Mouse (Mus musculus): ENCODE measurements around the gene Ankrd33b. TPM values are rescaled to one million over a fixed set of nuclear protein-coding genes. Genes with fewer than 3 reads are reported as not detected.
A peak's percentile ranks its signal among the peaks of the same experiment; 100 is the strongest.

The Ankrd33b gene
- total RNA-seq, 1 experiment from 2014 or later, result 9.1 TPM

DNA sequence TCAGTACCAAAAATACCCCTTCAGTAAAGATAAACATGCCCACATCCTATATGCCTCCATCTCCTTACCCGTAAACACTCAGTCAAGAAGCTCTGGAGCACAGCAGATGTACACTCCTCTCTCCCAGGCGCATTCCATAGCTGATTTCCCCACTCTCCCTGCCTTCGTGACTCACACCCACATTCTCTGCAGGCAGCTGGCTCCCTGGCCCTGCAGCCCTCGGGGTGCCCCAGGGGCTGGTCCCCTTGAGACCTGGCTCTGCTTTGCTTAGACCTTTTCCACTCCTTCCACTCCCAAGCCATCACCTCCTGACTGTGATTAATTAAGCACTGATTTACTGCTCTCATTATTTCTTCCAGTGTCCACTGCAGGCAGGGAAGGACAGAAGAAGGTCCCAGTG is 7.7 kb upstream of the Ankrd33b start:
- ATAC-seq (replicated peaks; ENCODE audit: insufficient number of reproducible peaks, low FRiP score, low TSS enrichment, poor library complexity, severe bottlenecking), result no peak

- ATAC-seq (replicated peaks; ENCODE audit: insufficient number of reproducible peaks, low FRiP score, low TSS enrichment, poor library complexity, severe bottlenecking), result no peak
Observed at GRCm38 (mm10) chr15:31369125-31369612, 1.6 kb upstream of the Ankrd33b start.

DNA sequence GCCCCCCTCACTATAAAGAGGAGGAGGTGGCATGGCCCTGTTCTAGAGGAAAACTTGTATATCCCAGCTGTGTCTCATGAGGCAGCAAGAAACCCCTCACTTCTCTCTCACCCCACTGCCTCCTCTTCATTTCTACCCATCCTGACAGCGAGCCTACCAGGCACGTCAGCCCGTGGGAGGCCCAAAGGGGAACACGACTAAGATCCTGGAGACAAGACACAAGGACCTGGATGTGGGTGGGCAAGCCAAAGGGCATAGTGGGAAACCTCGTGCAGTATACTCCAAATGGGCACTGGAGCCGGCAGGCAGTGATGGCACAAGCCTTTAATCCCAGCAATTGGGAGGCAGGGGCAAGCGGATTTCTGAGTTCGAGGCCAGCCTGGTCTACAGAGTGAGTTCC is 1.0 kb upstream of the Ankrd33b start:
- no peak for ATAC-seq (replicated peaks; ENCODE audit: insufficient number of reproducible peaks, low FRiP score, low TSS enrichment, poor library complexity, severe bottlenecking)

GRCm38 (mm10) chr15:31366596-31367480 is 688 bp downstream of the Ankrd33b start:
- ATAC-seq (replicated peaks; ENCODE audit: insufficient number of reproducible peaks, low FRiP score, low TSS enrichment, poor library complexity, severe bottlenecking), result no peak

DNA sequence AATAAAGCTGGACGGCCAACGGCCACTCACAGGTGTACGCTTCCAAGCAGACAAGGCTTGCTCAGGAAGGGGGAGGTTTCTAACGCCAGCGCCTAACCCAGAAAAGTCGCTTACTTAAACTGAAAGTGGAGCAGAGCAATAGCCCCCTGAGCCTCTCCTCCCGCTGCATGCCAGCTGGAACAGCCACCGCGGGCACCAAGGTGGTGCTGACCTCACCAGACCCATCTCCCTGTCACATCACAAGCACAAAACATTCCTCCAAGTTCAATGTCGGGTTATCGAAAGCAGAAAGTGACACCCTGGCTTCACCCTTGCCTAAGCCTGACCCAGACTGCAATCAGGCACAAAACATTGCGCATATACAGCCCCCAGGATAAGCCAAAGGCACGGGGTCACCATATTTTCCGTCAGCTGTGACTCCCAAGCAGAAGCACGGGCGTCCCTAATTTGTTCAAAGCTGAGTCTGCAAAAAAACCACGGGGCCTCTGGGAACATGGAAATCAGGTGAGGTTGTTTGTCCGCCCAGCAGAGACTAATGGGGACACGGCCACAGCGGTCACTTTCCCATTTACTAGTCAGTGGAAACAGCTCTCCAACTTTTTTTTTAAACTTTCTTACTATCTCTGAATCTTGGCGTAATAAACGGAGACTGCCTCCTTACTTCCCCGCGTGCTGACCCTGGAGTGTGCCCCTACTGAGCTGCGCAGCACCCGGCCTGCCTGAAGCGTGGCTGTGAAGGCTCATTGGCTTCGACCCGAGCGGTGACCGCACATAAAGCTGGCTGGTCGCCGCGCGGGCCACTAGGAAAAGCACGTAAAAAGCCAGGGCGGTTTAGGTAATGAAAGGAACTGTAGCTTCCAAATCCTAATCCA is 1.6 kb downstream of the Ankrd33b start:
- no peak for ATAC-seq (replicated peaks; ENCODE audit: insufficient number of reproducible peaks, low FRiP score, low TSS enrichment, poor library complexity, severe bottlenecking)

GRCm38 (mm10) chr15:31365041-31365719 is 2.3 kb downstream of the Ankrd33b start:
- no peak for ATAC-seq (replicated peaks; ENCODE audit: insufficient number of reproducible peaks, low FRiP score, low TSS enrichment, poor library complexity, severe bottlenecking)

DNA sequence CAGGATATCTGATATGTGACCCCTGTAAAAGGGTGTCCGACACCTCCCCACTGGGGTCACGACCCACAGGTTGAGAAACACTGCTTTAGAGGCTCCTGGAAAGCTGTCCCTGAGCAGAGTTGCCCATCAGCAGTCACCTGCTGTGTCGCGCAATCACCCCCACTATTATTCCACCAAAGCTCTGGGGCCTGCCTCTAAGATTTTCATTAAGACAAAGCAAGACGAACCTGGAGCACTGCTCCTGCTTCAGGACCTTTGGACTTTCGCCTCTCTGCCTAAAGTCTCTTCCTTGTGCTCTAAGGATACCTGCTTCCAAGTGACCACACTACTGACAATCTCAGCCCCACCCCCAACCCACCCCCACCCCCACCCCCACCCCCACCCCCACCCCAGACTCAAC is 3.1 kb downstream of the Ankrd33b start:
- no peak for ATAC-seq (replicated peaks; ENCODE audit: insufficient number of reproducible peaks, low FRiP score, low TSS enrichment, poor library complexity, severe bottlenecking)

- no peak for ATAC-seq (replicated peaks; ENCODE audit: insufficient number of reproducible peaks, low FRiP score, low TSS enrichment, poor library complexity, severe bottlenecking)
Observed at GRCm38 (mm10) chr15:31363981-31364361, 3.6 kb downstream of the Ankrd33b start.

GRCm38 (mm10) chr15:31363241-31363980 is 4.1 kb downstream of the Ankrd33b start:
- no peak for ATAC-seq (replicated peaks; ENCODE audit: insufficient number of reproducible peaks, low FRiP score, low TSS enrichment, poor library complexity, severe bottlenecking)

DNA sequence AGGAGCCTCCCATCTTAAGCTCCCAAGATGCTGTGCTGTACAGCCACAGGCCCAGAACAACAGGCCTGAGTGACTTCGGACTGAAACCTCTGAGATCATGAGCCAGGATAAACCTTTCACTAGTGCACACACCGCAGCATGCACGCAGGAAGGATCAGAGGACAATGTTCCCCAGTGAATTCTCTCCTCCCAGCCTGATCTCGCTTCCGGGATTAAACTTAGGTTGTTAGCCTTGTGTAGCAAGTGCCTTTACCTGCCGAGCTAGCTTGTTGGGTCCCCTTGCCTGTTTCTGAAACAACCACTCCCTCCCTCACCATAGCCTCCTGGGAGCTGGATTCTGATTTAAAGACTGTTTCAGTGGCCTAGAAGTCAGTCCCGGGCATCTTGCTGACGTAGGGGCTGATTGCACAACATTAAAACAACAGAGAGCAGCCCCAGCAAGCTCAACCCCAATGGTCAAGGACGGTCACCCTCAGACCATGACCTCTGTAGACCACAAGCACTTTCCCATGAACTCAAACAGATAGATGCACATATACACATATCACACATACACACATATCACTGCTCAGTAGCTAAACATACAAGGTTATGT is 6.2 kb downstream of the Ankrd33b start:
- no peak for ATAC-seq (replicated peaks; ENCODE audit: insufficient number of reproducible peaks, low FRiP score, low TSS enrichment, poor library complexity, severe bottlenecking)

GRCm38 (mm10) chr15:31360593-31360992 is 6.9 kb downstream of the Ankrd33b start:
- ATAC-seq (replicated peaks; ENCODE audit: insufficient number of reproducible peaks, low FRiP score, low TSS enrichment, poor library complexity, severe bottlenecking), result no peak

- ATAC-seq (replicated peaks; ENCODE audit: insufficient number of reproducible peaks, low FRiP score, low TSS enrichment, poor library complexity, severe bottlenecking), result no peak
Observed at GRCm38 (mm10) chr15:31359805-31360204, 7.7 kb downstream of the Ankrd33b start.

GRCm38 (mm10) chr15:31352494-31353279 is 14.8 kb downstream of the Ankrd33b start:
- ATAC-seq (replicated peaks; ENCODE audit: insufficient number of reproducible peaks, low FRiP score, low TSS enrichment, poor library complexity, severe bottlenecking), result no peak

- ATAC-seq (replicated peaks; ENCODE audit: insufficient number of reproducible peaks, low FRiP score, low TSS enrichment, poor library complexity, severe bottlenecking), result peak; percentile 87
Observed at GRCm38 (mm10) chr15:31349810-31350341, 17.6 kb downstream of the Ankrd33b start.

GRCm38 (mm10) chr15:31349046-31349445 is 18.5 kb downstream of the Ankrd33b start:
- ATAC-seq (replicated peaks; ENCODE audit: insufficient number of reproducible peaks, low FRiP score, low TSS enrichment, poor library complexity, severe bottlenecking), result no peak

DNA sequence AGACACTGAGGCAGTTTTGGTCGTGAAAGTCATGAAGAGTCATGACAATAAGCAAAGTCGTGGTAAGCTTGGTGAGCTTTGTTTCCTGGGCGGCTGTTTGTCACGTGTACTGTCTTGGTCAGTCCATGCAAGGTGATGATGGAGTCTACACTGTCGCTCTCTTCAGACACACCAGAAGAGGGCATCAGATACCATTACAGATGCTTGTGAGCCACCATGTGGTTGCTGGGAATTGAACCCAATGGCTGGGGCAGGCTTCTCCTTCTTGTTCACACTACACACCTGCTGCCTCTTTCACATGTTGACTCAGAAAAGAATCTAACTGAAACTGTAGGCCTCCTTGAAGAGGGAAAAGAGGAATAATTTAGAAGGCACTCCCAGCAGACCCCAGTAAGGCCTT is 19.3 kb downstream of the Ankrd33b start:
- no peak for ATAC-seq (replicated peaks; ENCODE audit: insufficient number of reproducible peaks, low FRiP score, low TSS enrichment, poor library complexity, severe bottlenecking)

DNA sequence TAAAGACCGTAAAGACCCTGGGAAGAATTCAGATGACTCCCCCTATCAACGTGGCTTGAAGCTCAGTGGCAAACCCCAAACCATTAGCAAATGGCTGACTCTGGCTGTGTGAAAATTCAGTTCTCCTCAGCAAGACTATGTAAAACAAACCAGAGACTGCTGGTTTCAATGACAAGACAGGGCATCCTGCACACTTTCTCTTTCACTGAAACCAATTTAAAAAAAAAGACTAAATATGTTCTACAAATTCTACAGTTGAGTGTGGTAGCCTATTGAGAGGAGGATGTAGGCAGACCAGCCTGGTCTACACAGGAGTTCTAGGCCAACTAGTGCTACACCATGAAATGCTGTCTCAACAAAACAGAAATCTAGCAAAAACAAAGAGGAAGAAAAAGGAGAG is 21.0 kb downstream of the Ankrd33b start:
- no peak for ATAC-seq (replicated peaks; ENCODE audit: insufficient number of reproducible peaks, low FRiP score, low TSS enrichment, poor library complexity, severe bottlenecking)
